Mouse (Mus musculus) lung, postnatal 0 days (tissue): ENCODE data around the gene Acsl1. TPM values are rescaled to one million over a fixed set of nuclear protein-coding genes. Genes with fewer than 3 reads are reported as not detected.

Experiments
- ATAC-seq: fragments of 200-750 bp; cut with Nextera tagmentation; 2 replicates; pipeline ENCODE4 v1.8.0; 2017; ENCODE audit warnings: moderate library complexity
- DNase-seq: peaks from one replicate; pipeline ENCODE4 v3.0.0-alpha.2; 2016; ENCODE audit warnings: low spot score
- H3K27ac ChIP-seq: fragments of 300-500 bp; sonication (generic); 2 replicates; pipeline ENCODE4 v1.5.1; 2014; ENCODE audit warnings: antibody characterized with exemption, mild to moderate bottlenecking, low read length, mixed read lengths
- H3K27me3 ChIP-seq: fragments of 300-500 bp; sonication (generic); replicated peaks from 2 replicates; pipeline ENCODE4 v1.6.1; 2014; ENCODE audit warnings: low read length, mixed read lengths; ENCODE audit not compliant: insufficient read depth
- H3K36me3 ChIP-seq: fragments of 300-500 bp; sonication (generic); 2 replicates; pipeline ENCODE4 v1.6.1; 2014; ENCODE audit warnings: low read length, mixed read lengths; ENCODE audit not compliant: insufficient read depth
- H3K4me1 ChIP-seq: fragments of 300-500 bp; sonication (generic); 2 replicates; pipeline ENCODE4 v1.6.1; 2014; ENCODE audit warnings: antibody characterized with exemption, low read depth, low read length, mixed read lengths; ENCODE audit not compliant: insufficient read depth
- H3K4me2 ChIP-seq: fragments of 300-500 bp; sonication (generic); replicated peaks from 2 replicates; pipeline ENCODE4 v1.6.1; 2014; ENCODE audit warnings: low read depth, mild to moderate bottlenecking, low read length, moderate library complexity, mixed read lengths
- H3K4me3 ChIP-seq: fragments of 300-500 bp; sonication (generic); 2 replicates; pipeline ENCODE4 v1.5.1; 2014; ENCODE audit warnings: low read depth, low read length
- H3K9ac ChIP-seq: fragments of 300-500 bp; sonication (generic); replicated peaks from 2 replicates; pipeline ENCODE4 v1.6.1; 2014; ENCODE audit warnings: low read depth, mild to moderate bottlenecking
- H3K9me3 ChIP-seq: fragments of 300-500 bp; sonication (generic); 2 replicates; pipeline ENCODE4 v1.6.1; 2016; ENCODE audit warnings: low read length, mixed read lengths
- CTCF ChIP-seq: IDR thresholded peaks from 2 replicates; pipeline ENCODE4 v1.5.1; 2016; ENCODE audit warnings: antibody characterized with exemption, mild to moderate bottlenecking
- EP300 ChIP-seq: IDR thresholded peaks from 2 replicates; pipeline ENCODE4 v1.6.1; 2016; ENCODE audit warnings: antibody characterized with exemption, mild to moderate bottlenecking, control low read depth
- WGBS: fragments of 180-500 bp; shearing (Covaris S2); extraction: QIAGEN DNeasy Blood & Tissue Kit; methylation state at CpG from one replicate; pipeline ENCODE4 v1.1.7; 2014; 5-methylcytosine and 5-hydroxymethylcytosine counted together
- polyA plus RNA-seq: library from polyadenylated mRNA; unstranded; fragments of >200 nt; fragmentation: Nextera tagmentation; extraction: Ambion mirVana; gene quantifications from 2 replicates; pipeline ENCODE4 v1.2.1, GENCODE M21; 2015

The Acsl1 gene
- polyA plus RNA-seq, 1 experiment from 2014 or later = 17.4 TPM

- WGBS = 31% methylated on average over 6 of the region's 6 CpGs
- H3K27me3 ChIP-seq = no peaks in the 10 kb centered on the region
- ATAC-seq (peak; percentile 63), DNase-seq (peak; percentile 34)
- H3K4me3 ChIP-seq = no peak overlapping the region
- H3K4me2 ChIP-seq = no peak overlapping the region
- TF ChIP-seq CTCF = no peak
- no peak for TF ChIP-seq EP300
- H3K36me3 ChIP-seq = no peaks in the 10 kb centered on the region
- no peaks in the 10 kb centered on the region; the same call in 1 of the 2 replicates for H3K4me1 ChIP-seq
- no peaks in the 10 kb centered on the region for H3K9me3 ChIP-seq
- no peak overlapping the region for H3K9ac ChIP-seq
- H3K27ac ChIP-seq = no peak overlapping the region
Measured at GRCm38 (mm10) chr8:46496852-46497251, 26.0 kb downstream of the Acsl1 start.

GRCm38 (mm10) chr8:46497314-46498011 lies 26.6 kb downstream of the Acsl1 start:
- no peak for DNase-seq
- 59% methylated on average over 15 of the region's 15 CpGs for WGBS
- no peak for TF ChIP-seq CTCF
- TF ChIP-seq EP300 = no peak
- Histone ChIP-seq H3K4me3 (no peak overlapping the region), H3K9ac (no peak overlapping the region), H3K27ac (no peak overlapping the region), H3K9me3 (no peaks in the 10 kb centered on the region), H3K27me3 (no peaks in the 10 kb centered on the region), H3K4me1 (peaks cover 2% of the 10 kb centered on the region), H3K4me2 (no peak overlapping the region), H3K36me3 (no peaks in the 10 kb centered on the region)
- no peak for ATAC-seq

GRCm38 (mm10) chr8:46499376-46500061 lies 28.7 kb downstream of the Acsl1 start:
- ATAC-seq (peak; percentile 25; the same call in 1 of the 2 replicates), DNase-seq (peak; percentile 55)
- Histone ChIP-seq H3K9ac (no peak overlapping the region), H3K4me1 (peaks cover 4% of the 10 kb centered on the region), H3K4me3 (no peak overlapping the region), H3K4me2 (peak overlapping the region; percentile 35), H3K27me3 (no peaks in the 10 kb centered on the region), H3K36me3 (no peaks in the 10 kb centered on the region), H3K9me3 (no peaks in the 10 kb centered on the region), H3K27ac (no peak overlapping the region)
- TF ChIP-seq CTCF (no peak), EP300 (no peak)
- WGBS = 35% methylated on average over 19 of the region's 19 CpGs

GRCm38 (mm10) chr8:46502333-46503071 lies 31.7 kb downstream of the Acsl1 start:
- DNase-seq (no peak), ATAC-seq (peak; percentile 52)
- Histone ChIP-seq H3K4me1 (peaks cover 4% of the 10 kb centered on the region), H3K9ac (no peak overlapping the region), H3K36me3 (no peaks in the 10 kb centered on the region), H3K4me3 (peak overlapping the region; percentile 29), H3K4me2 (peak overlapping the region; percentile 47), H3K9me3 (no peaks in the 10 kb centered on the region), H3K27ac (no peak overlapping the region), H3K27me3 (no peaks in the 10 kb centered on the region)
- TF ChIP-seq CTCF (no peak), EP300 (no peak)
- 20% methylated on average over 19 of the region's 19 CpGs for WGBS

- TF ChIP-seq CTCF (no peak), EP300 (no peak)
- peaks cover 4% of the 10 kb centered on the region for H3K4me1 ChIP-seq
- no peaks in the 10 kb centered on the region for H3K36me3 ChIP-seq
- H3K27me3 ChIP-seq = no peaks in the 10 kb centered on the region
- no peak for ATAC-seq
- H3K9me3 ChIP-seq = no peaks in the 10 kb centered on the region
- peak overlapping the region; percentile 47 for H3K4me2 ChIP-seq
- DNase-seq = no peak
- no peak overlapping the region for H3K27ac ChIP-seq
- WGBS = 49% methylated on average over 12 of the region's 12 CpGs
- H3K9ac ChIP-seq = no peak overlapping the region
- peak overlapping the region; percentile 29 for H3K4me3 ChIP-seq
Measured at GRCm38 (mm10) chr8:46503072-46503695, 32.3 kb downstream of the Acsl1 start.

- Histone ChIP-seq H3K9me3 (no peaks in the 10 kb centered on the region), H3K27me3 (no peaks in the 10 kb centered on the region), H3K4me2 (no peak overlapping the region), H3K4me1 (peaks cover 4% of the 10 kb centered on the region), H3K9ac (no peak overlapping the region), H3K4me3 (no peak overlapping the region), H3K27ac (no peak overlapping the region), H3K36me3 (no peaks in the 10 kb centered on the region)
- ATAC-seq = no peak
- DNase-seq = no peak
- 56% methylated on average over 3 of the region's 3 CpGs for WGBS
- TF ChIP-seq CTCF (no peak), EP300 (no peak)
Measured at GRCm38 (mm10) chr8:46504196-46504595, 33.4 kb downstream of the Acsl1 start.
